Mouse (Mus musculus) forelimb bud, embryonic 11.5 days (tissue): ENCODE results near the gene Chrna3.

Experiments used
- DNase-seq: peaks from one replicate; pipeline ENCODE4 v3.0.0-alpha.2; 2012; ENCODE audit warnings: low read depth, low spot score

Gene Chrna3

GRCm38 (mm10) chr9:55026275-55026663, at the start of gene Chrna3:
Chrna3 (minus strand) TSS chr9:55026562.
- DNase-seq = peak; percentile 46

- DNase-seq = no peak
Observed at GRCm38 (mm10) chr9:55067965-55068265, 41.6 kb upstream of the Chrna3 start.

- peak; percentile 73 for DNase-seq
Observed at GRCm38 (mm10) chr9:55067260-55067964, 41.0 kb upstream of the Chrna3 start.

DNA sequence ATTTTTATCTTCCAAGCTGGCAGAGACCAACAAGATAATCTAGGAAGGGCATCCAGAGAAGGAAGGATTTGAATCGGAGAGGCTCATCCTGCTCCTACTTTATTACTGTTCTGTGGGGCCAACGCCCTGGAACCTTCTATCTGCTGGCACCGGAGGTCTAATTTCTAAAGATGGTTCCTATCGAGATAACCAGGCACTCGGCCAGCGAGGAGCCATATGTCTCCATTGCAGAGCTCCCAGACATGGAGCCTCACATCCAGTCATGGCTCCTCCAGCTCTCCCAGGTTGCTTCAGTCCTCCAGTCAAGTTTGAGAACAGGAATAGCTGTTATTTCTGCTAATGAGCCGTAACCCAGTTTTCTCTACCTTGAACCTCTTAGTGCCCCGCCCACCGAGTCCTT, 38.9 kb upstream of the Chrna3 start:
- no peak for DNase-seq

GRCm38 (mm10) chr9:55058067-55058466, 31.7 kb upstream of the Chrna3 start:
- no peak for DNase-seq

DNA sequence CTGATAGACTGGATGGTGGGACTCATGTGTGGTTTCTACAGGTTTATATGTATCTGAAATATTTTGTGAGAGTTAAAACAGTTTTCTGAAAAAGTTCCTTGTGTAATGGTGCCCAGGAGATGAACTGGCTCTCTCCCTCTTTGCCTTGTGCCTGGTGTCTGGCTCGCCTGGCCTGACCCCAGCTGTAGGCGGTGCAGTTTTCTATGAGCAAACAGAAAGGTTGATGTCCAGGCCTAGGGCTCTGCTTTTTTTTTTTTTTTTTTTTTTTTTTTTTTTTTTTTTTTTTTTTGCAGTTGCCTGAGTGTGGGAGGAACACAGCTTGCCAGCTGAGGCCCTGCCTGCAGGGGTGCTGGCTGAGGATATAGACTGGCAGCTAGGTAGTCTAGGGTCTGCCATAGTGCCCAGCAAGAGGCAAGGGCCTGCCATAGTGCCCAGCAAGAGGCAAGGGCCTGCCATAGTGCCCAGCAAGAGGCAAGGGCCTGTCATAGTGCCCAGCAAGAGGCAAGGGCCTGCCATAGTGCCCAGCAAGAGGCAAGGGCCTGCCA, 29.1 kb upstream of the Chrna3 start:
- no peak for DNase-seq

GRCm38 (mm10) chr9:55048211-55048880, 22.0 kb upstream of the Chrna3 start, which contains the start of gene Chrnb4:
Chrnb4 (minus strand) TSS chr9:55048779.
- peak; percentile 28 for DNase-seq

DNA sequence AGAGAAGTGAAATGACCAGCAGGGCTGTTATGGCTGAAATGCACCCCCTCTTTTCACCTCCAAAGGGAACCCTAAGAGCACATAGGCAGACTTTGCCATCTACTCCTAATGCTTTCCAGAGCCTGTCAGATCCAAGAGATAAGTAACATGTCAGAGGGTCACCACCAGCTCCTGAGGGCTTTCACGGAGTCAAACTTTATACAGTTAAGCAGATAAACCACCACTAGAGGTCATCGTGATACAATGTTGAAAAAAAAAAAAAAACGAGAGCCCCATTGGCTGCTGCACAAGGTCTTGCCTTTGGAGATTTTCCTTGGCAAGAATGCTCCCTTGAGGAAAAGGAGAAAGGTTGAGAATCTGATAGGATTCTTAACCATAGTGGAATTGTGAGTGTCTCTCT, 20.4 kb upstream of the Chrna3 start:
- DNase-seq = peak; percentile 30

DNA sequence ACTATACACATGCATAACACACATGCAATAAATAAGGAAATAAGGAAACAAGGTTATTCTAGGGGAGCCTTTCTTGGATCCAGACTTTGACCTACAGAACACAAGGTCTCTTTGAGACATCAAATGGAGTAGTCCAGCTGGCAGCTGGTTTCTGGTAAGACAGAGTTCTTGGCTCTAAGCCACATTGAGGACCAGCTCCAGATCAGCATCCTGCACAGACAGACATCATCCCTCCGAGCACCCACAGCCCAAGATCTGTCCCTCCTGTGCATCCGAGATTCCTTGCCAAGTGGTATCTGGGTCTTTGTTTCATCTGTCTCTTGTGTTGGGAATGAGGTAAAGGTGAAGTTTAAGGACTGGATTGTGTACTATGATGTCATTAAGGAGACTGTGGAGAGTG, 18.6 kb upstream of the Chrna3 start:
- DNase-seq = no peak

DNA sequence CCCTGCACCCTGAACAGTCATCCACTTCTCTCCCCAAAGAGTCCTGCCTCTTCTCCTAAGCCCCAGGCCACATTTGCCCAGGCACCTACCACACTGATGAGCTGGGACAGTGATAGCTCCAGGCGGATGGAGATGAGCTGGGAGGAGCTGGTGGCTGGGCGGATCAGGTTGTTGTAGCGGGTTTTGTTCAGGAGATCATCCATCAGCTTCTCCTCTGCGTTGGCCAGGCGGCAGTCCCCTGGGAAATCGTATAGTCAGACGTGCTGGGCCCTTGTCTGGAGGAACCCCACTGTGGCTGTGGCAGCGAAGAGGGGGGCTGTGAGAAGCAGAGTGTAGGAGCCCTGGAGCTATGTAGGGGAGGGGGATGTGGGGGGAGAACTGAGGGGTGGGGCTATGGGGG, 17.3 kb upstream of the Chrna3 start:
- no peak for DNase-seq

DNA sequence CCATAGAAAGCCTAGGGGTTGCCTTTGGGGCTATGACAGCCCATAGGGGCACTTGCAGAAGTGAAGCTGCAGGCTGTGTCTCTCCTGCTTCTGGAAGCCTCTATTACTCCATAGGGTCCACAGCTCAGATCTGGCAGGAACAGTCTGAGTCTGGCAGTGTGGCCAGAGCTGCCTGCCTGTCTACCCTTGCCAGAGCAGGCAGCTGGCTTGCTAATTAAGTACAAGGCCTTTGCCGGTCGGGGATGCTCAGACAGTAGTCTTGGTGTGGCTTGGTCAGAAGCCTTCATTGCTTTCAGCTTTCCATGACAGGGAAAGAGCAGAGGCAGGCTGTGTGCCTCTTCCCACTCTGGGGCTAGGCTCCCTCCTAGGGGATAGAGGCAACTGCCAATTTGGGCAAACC, 15.0 kb upstream of the Chrna3 start:
- no peak for DNase-seq

DNA sequence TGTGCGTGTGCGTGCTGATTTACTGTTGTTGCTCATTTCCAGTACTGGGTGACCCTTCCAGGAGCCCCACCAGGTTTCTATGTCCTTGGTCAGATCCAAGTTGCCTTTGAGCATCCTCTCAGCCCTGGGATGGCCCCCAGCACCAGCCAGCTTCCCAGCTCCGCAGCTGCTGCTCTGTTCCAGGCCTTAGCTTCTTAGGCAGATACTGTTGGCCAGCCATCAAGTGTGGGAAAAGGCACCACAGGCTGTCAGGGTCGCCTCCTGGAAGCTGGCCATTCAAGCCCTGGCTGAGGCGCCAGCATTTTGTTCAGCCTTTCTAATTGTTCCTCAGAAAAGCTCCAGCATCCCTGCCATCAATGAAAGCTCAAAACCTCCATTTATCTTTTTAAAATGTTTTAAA, 13.6 kb upstream of the Chrna3 start:
- no peak for DNase-seq

- DNase-seq = no peak
Observed at GRCm38 (mm10) chr9:55038948-55039347, 12.6 kb upstream of the Chrna3 start.

DNA sequence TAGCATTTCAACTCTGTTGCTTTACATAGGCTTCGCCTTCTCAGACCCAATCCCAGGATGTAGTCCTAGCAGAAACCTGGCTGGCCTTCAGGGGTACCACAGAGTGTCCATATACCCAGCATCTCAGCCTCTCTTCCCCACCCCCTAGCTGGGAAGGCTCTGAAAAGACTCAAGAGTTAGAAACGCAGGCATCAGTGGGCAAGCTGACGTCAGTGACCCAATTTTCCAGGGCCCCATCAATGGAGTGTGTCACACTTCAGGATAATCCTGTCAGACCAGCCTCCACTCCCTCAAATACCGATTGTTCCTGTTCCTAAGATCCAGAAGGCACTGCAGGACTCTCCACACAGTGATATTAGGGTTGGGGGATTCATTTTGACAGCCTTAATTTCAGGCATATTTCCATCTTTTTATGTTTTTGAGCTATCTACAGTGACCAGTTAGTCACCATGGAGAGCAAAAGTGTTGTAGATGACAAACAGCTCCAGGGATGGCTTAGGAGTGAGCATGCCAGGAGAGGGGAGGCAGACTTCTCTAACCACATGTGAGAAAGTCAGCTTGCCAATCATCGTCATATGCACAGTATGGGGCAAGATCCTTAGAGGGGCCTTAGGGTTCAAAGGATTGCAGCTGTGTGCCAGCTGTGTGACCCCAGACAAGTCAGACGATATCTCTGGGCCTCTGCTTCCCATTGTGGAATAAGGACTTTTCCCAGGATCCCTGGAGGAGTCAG, 5.2 kb upstream of the Chrna3 start:
- DNase-seq = no peak

DNA sequence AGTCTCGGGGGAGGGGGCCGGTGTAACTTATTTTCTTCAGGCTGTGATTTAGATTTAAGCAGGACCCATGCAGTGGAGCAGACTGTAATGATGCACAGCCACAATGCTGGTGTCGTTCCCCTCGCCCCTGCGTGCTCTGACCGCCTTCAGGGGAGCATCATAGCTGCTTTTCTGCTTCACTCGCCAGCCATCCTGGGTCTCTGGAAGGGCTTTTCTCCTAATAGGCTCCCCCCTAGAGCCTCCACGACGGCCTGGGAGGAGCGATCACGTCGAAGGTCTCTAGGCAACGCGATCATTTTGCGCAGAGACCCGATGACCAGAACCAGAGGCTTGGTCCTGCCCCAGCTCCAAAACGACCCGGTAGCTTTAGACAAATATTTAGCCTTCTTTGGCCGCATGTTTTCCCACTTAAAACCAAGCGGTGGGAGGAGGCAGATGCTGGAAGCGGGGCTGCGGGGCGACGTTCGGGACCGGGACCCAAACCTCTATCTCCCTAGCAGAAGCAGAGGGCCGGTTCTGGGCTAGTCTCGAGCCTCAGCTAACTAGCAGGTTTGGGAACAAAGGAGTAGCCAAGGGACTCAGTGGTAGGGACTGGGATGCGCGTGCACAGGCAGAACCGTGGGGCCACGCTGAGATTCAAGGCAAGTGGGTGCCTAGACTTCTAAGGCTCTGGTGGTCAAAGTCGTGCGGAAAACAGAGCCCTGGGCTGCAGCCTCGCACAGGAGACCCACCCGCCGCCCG, 658 bp downstream of the Chrna3 start:
- DNase-seq = no peak

DNA sequence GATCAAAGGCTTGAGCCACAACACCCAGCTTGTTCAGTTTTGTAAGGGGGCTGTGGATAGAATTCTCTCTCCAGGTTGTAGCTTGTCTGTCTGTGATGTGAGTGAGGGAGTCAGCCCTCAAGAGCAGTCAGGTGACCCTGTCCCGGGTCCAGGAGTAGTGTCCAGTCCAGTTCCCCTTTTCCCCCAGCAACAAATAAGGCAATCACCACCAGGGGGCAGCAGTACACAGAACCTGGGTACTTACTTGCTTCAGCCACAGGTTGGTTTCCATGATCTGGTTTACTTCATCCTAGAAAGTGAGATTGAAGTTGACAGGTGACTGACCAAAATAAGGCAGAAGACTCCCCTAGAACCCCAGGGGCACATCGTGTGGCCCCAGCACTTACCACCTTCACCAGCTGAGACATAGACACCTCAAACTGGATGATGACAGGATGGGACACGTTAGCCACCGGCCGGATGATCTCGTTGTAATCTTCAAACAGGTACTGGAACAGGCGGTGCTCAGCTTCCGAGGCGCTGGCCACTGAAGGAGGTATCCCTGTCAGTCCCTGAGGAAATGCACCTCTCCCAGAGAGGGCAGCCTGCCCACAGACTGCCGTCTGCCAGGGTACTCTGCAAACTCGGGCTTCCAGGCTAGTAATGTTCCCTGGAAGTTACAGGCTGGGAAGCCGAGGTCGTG, 2.3 kb downstream of the Chrna3 start:
- DNase-seq = peak; percentile 88

DNA sequence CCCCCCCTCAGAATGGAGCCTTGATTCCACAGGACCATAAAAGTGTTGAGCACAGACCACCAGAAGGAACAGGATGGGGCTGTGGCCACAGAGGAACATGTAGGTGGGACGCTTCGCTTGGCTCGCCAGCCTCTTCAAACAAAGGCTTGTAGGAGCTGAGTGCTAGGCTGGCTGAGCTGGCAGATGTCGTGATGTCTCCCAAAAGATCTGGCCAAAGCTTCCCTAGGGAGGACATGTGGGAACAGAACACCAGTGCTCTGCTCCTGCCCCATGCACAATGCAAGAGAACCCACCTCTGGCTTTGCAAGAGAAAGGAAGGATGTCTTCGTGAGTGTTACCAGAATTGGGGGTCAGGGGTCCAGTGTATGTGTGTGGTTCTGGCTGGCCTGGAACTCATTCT, 3.0 kb downstream of the Chrna3 start:
- no peak for DNase-seq

GRCm38 (mm10) chr9:55016926-55017325, 9.4 kb downstream of the Chrna3 start:
- no peak for DNase-seq

DNA sequence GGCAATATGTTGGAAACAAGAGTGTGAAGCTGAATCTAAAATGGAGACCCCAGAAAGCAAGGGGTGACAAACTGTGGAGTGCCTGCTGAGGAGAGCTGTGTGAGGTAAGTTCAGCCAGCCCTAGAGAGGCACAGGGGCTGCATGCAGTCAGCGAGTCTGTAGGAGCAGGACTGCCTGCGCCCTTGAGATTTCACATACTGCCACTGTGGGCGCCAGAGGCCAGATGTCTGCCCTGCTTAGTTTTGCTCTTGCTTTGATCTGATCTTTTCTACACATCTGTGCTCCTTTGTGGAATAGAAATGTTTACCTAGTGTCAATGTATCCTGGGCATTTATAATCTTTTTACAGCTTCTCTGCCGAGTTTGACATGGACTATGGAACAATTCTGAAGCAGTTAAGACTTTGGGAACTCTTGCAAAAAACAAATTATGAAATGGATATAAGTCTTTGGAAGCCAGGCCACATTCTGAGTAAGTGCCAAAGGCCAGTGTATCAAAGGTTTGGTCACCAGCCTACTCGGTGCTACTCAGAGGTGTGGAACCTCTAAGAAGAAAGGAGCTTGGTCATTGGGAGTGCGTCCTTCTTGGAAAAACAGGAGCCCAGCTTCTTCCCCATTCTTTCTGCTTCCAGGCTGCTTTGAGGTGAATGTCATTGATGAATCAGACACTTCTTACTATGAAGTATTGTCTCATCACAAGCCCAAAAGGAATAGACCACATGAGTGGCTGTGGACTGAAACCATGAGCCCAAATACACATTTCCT, 15.6 kb downstream of the Chrna3 start:
- peak; percentile 7 for DNase-seq

- no peak for DNase-seq
Observed at GRCm38 (mm10) chr9:55009692-55010091, 16.7 kb downstream of the Chrna3 start.

DNA sequence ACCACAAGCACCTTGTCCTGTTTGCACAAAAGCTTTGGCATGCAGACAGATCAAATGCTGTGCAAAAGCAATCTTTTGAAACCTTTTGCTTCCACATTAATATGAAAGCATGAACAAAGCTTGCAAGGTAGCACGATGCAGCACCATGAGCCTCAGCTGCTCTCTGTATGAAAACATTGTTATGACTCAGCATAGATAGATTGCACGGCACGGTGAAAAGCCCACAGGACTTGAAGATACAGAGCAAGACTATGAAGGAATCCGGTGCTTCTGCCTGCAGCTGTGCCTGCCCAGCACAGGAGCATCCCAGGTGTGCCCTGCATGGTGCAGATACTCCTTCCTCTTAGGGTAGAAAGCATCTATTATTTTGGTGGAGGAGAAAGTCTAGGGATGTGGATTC, 22.8 kb downstream of the Chrna3 start:
- no peak for DNase-seq
